ENCODE assay signal across 29 mouse cellular contexts in genomic region chr2:121682361-121682760, GRCm38 (mm10).
DNase-seq lines count a peak whose midpoint lies in the region; ATAC-seq and TF ChIP-seq lines count a peak whose summit lies in the region.
"Had no signal": no experiment of that assay in that cellular context is flagged by ENCODE, and none has a peak within 500 bp of the region (broad histone marks: within the 10 kb centered on the region; RNA-seq: fewer than 3 reads in every experiment).

No protein-coding gene starts in this region.

- no peak for TF ChIP-seq EP300 in stomach, postnatal 0 days (optimal IDR thresholded peaks at IDR 0.05)

- no peak overlapping the region for H3K4me3 ChIP-seq in forebrain, embryonic 15.5 days
- H3K4me3 ChIP-seq in forebrain, embryonic 11.5 days (ENCODE audit: low read depth, low read length): no peak overlapping the region
- no peak overlapping the region for H3K4me3 ChIP-seq in hindbrain, embryonic 16.5 days (ENCODE audit: low read length)
- no peak overlapping the region for H3K4me3 ChIP-seq in hindbrain, embryonic 12.5 days
- no peak overlapping the region for H3K4me3 ChIP-seq in stomach, embryonic 16.5 days (replicated peaks; ENCODE audit: low read length)
- no peak overlapping the region for H3K4me3 ChIP-seq in stomach, postnatal 0 days (ENCODE audit: low read depth, low read length)
- H3K4me3 ChIP-seq: embryonic facial prominence, embryonic 10.5 days; embryonic facial prominence, embryonic 13.5 days; erythroblast, embryonic 14.5 days; heart, adult 2 months; heart, embryonic 10.5 days; heart, embryonic 13.5 days had no signal

- no peaks in the 10 kb centered on the region for H3K36me3 ChIP-seq in forebrain, embryonic 15.5 days
- H3K36me3 ChIP-seq in forebrain, embryonic 11.5 days (ENCODE audit: control insufficient read depth, insufficient read depth, low read length): no peaks in the 10 kb centered on the region; the same call in 1 of the 2 replicates
- H3K36me3 ChIP-seq in hindbrain, embryonic 16.5 days (ENCODE audit: control insufficient read depth, insufficient read depth, low read length): no peaks in the 10 kb centered on the region
- H3K36me3 ChIP-seq in hindbrain, embryonic 12.5 days: no peaks in the 10 kb centered on the region
- no peaks in the 10 kb centered on the region for H3K36me3 ChIP-seq in stomach, embryonic 16.5 days (ENCODE audit: control insufficient read depth, insufficient read depth, low read length)
- no peaks in the 10 kb centered on the region for H3K36me3 ChIP-seq in stomach, postnatal 0 days (ENCODE audit: control insufficient read depth, insufficient read depth, low read length)
- H3K36me3 ChIP-seq: embryonic facial prominence, embryonic 10.5 days; embryonic facial prominence, embryonic 13.5 days; G1E; heart, embryonic 10.5 days; heart, embryonic 13.5 days had no signal

- H3K4me2 ChIP-seq in forebrain, embryonic 15.5 days (replicated peaks): no peak overlapping the region
- H3K4me2 ChIP-seq in forebrain, embryonic 11.5 days (ENCODE audit: low read depth, low read length, severe bottlenecking): no peak overlapping the region
- H3K4me2 ChIP-seq in hindbrain, embryonic 16.5 days (ENCODE audit: low read length): no peak overlapping the region
- H3K4me2 ChIP-seq in hindbrain, embryonic 12.5 days (replicated peaks): no peak overlapping the region
- H3K4me2 ChIP-seq in stomach, embryonic 16.5 days (ENCODE audit: low read depth, low read length): no peak overlapping the region
- no peak overlapping the region for H3K4me2 ChIP-seq in stomach, postnatal 0 days (replicated peaks; ENCODE audit: low read depth)
- H3K4me2 ChIP-seq: embryonic facial prominence, embryonic 13.5 days; heart, embryonic 13.5 days had no signal

- H3K9me3 ChIP-seq in forebrain, embryonic 15.5 days: no peaks in the 10 kb centered on the region
- H3K9me3 ChIP-seq in forebrain, embryonic 11.5 days (ENCODE audit: control insufficient read depth, low read length): no peaks in the 10 kb centered on the region
- H3K9me3 ChIP-seq in hindbrain, embryonic 16.5 days (ENCODE audit: control insufficient read depth, low read length): no peaks in the 10 kb centered on the region
- no peaks in the 10 kb centered on the region for H3K9me3 ChIP-seq in hindbrain, embryonic 12.5 days (replicated peaks)
- no peaks in the 10 kb centered on the region for H3K9me3 ChIP-seq in stomach, embryonic 16.5 days (replicated peaks; ENCODE audit: control insufficient read depth, low read length)
- H3K9me3 ChIP-seq in stomach, postnatal 0 days (ENCODE audit: control insufficient read depth, low read length): no peaks in the 10 kb centered on the region
- H3K9me3 ChIP-seq: embryonic facial prominence, embryonic 10.5 days; embryonic facial prominence, embryonic 13.5 days; heart, embryonic 10.5 days; heart, embryonic 13.5 days had no signal

- H3K9ac ChIP-seq in forebrain, embryonic 15.5 days (replicated peaks): no peak overlapping the region
- H3K9ac ChIP-seq in forebrain, embryonic 11.5 days (ENCODE audit: low read length): no peak overlapping the region
- no peak overlapping the region for H3K9ac ChIP-seq in hindbrain, embryonic 16.5 days (ENCODE audit: low read depth, low read length)
- no peak overlapping the region for H3K9ac ChIP-seq in hindbrain, embryonic 12.5 days
- H3K9ac ChIP-seq in stomach, embryonic 16.5 days (ENCODE audit: low read length): no peak overlapping the region
- H3K9ac ChIP-seq in stomach, postnatal 0 days (ENCODE audit: low read length): no peak overlapping the region
- H3K9ac ChIP-seq: embryonic facial prominence, embryonic 13.5 days; heart, embryonic 13.5 days had no signal

- TF ChIP-seq CTCF in stomach, postnatal 0 days (IDR thresholded peaks at IDR 0.05; ENCODE audit: low read depth): no peak

- DNase-seq in forebrain, embryonic 11.5 days (ENCODE audit: low spot score): no peak
- no peak for DNase-seq in stomach, postnatal 0 days (ENCODE audit: low spot score)
- DNase-seq in kidney, adult 11 months: no peak
- DNase-seq: adrenal gland, adult 8-10 months; adrenal gland, postnatal 25 days; B cell, adult 2 months; cerebellum, adult 11-12 months; cerebellum, adult 8-10 months; cerebellum, postnatal 36 days; embryo, embryonic 11 days; gastrocnemius, postnatal 10 days; gastrocnemius, postnatal 36 days; heart, adult 2 months; heart, postnatal 14 days; heart, postnatal 4 days had no signal

- H3K4me1 ChIP-seq in forebrain, embryonic 15.5 days: peaks cover 6% of the 10 kb centered on the region
- H3K4me1 ChIP-seq in forebrain, embryonic 11.5 days (replicated peaks; ENCODE audit: control insufficient read depth, insufficient read depth, low read length): peaks cover 4% of the 10 kb centered on the region; the same call in 1 of the 2 replicates
- H3K4me1 ChIP-seq in hindbrain, embryonic 16.5 days (ENCODE audit: control insufficient read depth, insufficient read depth, low read depth, low read length): no peaks in the 10 kb centered on the region; the same call in none of the 2 replicates
- peaks cover 6% of the 10 kb centered on the region; the same call in 1 of the 2 replicates for H3K4me1 ChIP-seq in hindbrain, embryonic 12.5 days
- no peaks in the 10 kb centered on the region for H3K4me1 ChIP-seq in stomach, embryonic 16.5 days (ENCODE audit: control insufficient read depth, insufficient read depth, low read length)
- no peaks in the 10 kb centered on the region for H3K4me1 ChIP-seq in stomach, postnatal 0 days (replicated peaks; ENCODE audit: control insufficient read depth, insufficient read depth)
- H3K4me1 ChIP-seq: embryonic facial prominence, embryonic 13.5 days had no signal

- no peaks in the 10 kb centered on the region for H3K27me3 ChIP-seq in forebrain, embryonic 15.5 days
- H3K27me3 ChIP-seq in forebrain, embryonic 11.5 days (ENCODE audit: control insufficient read depth, insufficient read depth, low read length): no peaks in the 10 kb centered on the region
- no peaks in the 10 kb centered on the region for H3K27me3 ChIP-seq in hindbrain, embryonic 16.5 days (replicated peaks; ENCODE audit: control insufficient read depth, insufficient read depth, low read length)
- H3K27me3 ChIP-seq in hindbrain, embryonic 12.5 days: no peaks in the 10 kb centered on the region
- H3K27me3 ChIP-seq in stomach, embryonic 16.5 days (ENCODE audit: control insufficient read depth, insufficient read depth, low read length): no peaks in the 10 kb centered on the region
- no peaks in the 10 kb centered on the region for H3K27me3 ChIP-seq in stomach, postnatal 0 days (ENCODE audit: control insufficient read depth, insufficient read depth, low read length)
- H3K27me3 ChIP-seq: CH12.LX; embryonic facial prominence, embryonic 13.5 days; heart, embryonic 13.5 days; Patski had no signal

- peak; percentile 43; the same call in 1 of the 2 replicates for ATAC-seq in forebrain, embryonic 15.5 days (replicated peaks)
- no peak for ATAC-seq in forebrain, embryonic 11.5 days (replicated peaks; ENCODE audit: low FRiP score)
- ATAC-seq in hindbrain, embryonic 16.5 days: peak; percentile 60; the same call in 1 of the 2 replicates
- ATAC-seq in hindbrain, embryonic 12.5 days (ENCODE audit: low FRiP score): no peak
- peak; percentile 71; the same call in 1 of the 2 replicates for ATAC-seq in stomach, embryonic 16.5 days (ENCODE audit: insufficient read depth, low FRiP score)
- ATAC-seq in stomach, postnatal 0 days (ENCODE audit: low FRiP score, low TSS enrichment): no peak
- ATAC-seq: activated CD4-positive, CD25-positive, alpha-beta regulatory T cell, adult 4 months; forebrain, embryonic 14.5 days; Patski had no signal

- no peak overlapping the region for H3K27ac ChIP-seq in forebrain, embryonic 15.5 days (replicated peaks)
- H3K27ac ChIP-seq in forebrain, embryonic 11.5 days (ENCODE audit: low read depth, low read length): no peak overlapping the region
- H3K27ac ChIP-seq in hindbrain, embryonic 16.5 days (ENCODE audit: low read depth, low read length): no peak overlapping the region
- H3K27ac ChIP-seq in hindbrain, embryonic 12.5 days: no peak overlapping the region
- H3K27ac ChIP-seq in stomach, embryonic 16.5 days (ENCODE audit: low read length): no peak overlapping the region
- H3K27ac ChIP-seq in stomach, postnatal 0 days (replicated peaks): no peak overlapping the region
- H3K27ac ChIP-seq: embryonic facial prominence, embryonic 10.5 days; embryonic facial prominence, embryonic 13.5 days; heart, adult 2 months; heart, embryonic 10.5 days; heart, embryonic 13.5 days had no signal

- WGBS in forebrain, embryonic 15.5 days: 93% methylated on average over 3 of the region's 3 CpGs
- whole genome bisulfite sequencing in forebrain, embryonic 11.5 days: 92% methylated on average over 3 of the region's 3 CpGs
- 93% methylated on average over 3 of the region's 3 CpGs for WGBS in hindbrain, embryonic 16.5 days
- 97% methylated on average over 3 of the region's 3 CpGs for WGBS in hindbrain, embryonic 12.5 days
- 78% methylated on average over 3 of the region's 3 CpGs for WGBS in stomach, embryonic 16.5 days
- 90% methylated on average over 3 of the region's 3 CpGs for WGBS in stomach, postnatal 0 days

Comparison
In these comparisons a context has a peak if more than half of its experiments do, and no peak if none do; other contexts are left out.
1. ATAC-seq: peak in forebrain, embryonic 15.5 days (single experiment), hindbrain, embryonic 16.5 days (single experiment) and stomach, embryonic 16.5 days (single experiment); none in forebrain, embryonic 11.5 days (single experiment), hindbrain, embryonic 12.5 days (single experiment) and stomach, postnatal 0 days (single experiment).